Mouse (Mus musculus) large intestine, adult 2 months (tissue): ENCODE measurements around the gene Pfas. TPM values are rescaled to one million over a fixed set of nuclear protein-coding genes. Genes with fewer than 3 reads are reported as not detected.
"Not testable (repeated sequence)": the region's sequence is repeated elsewhere in the genome, so short reads cannot be mapped to it uniquely, and the experiment has no call there.

Experiments used
- DNase-seq: peaks from one replicate; pipeline ENCODE4 v3.0.0-alpha.2; 2012; ENCODE audit warnings: low read depth, low spot score
- WGBS: fragments of 180-500 bp; shearing (Covaris S2); methylation state at CpG from one replicate; pipeline ENCODE4 v1.1.7; 2018; 5-methylcytosine and 5-hydroxymethylcytosine counted together
- polyA plus RNA-seq: library from polyadenylated mRNA; depleted of rRNA; stranded (reverse); fragments of >200 nt; gene quantifications from 2 replicates; pipeline ENCODE4 v1.2.3, GENCODE M21; 2012

Pfas gene
- polyA plus RNA-seq, 1 experiment, result 10.1 TPM

DNA sequence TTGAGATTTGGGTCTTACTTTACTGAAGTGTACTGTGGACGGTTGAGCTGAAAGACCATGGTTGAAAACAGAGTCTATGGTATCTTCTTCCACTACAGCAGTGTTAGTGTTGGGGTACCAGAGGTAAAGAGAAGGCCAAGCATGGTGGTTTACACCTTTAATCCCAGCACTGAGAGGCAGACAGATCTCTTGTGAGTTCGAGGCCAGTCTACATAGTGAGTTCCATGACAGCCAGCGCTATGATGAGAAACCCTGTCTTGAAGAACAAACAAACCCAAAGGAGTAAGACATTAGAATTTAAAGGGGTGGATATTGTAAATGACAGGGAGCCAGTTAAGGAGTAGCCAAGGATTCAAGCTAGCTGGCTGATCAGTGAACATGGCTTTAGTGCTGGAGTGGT lies 8.5 kb upstream of the Pfas start:
- 34% methylated on average over 3 of the region's 3 CpGs for WGBS
- no peak for DNase-seq

GRCm38 (mm10) chr11:69015644-69016441 lies 7.6 kb upstream of the Pfas start, which contains the start of gene Ctc1:
Gene Ctc1 (plus strand): TSS chr11:69015911.
- no peak for DNase-seq
- 1% methylated on average over 38 of the region's 38 CpGs for WGBS

DNA sequence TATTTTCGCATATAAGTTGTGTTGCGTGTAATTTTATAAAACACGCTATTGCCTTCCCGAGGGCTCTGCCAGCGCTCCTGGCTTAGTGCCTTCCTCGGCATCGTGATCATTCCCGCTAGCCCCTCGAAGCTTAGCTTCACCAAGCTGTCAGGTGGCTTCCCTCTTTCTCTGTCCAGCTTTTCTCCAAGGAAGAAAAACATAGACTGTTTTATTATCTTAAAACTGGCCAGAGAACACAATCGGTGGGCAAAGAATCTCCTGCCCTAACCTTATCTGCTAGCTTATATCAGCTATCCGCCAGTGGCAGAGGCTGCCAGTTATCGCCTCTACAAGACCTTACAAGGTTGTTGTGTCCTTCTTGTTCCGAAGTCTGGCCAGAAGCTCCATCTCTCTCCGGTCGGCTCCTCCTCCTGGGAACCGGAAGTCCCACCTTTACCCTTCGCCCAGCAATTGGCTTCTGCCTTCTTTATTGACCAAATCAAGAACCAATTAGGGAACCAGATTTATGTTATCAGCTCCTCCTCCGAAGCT lies 3.9 kb upstream of the Pfas start:
- 1% methylated on average over 18 of the region's 18 CpGs for WGBS
- DNase-seq, result peak; percentile 86

GRCm38 (mm10) chr11:69011445-69011844 lies 3.2 kb upstream of the Pfas start:
- WGBS, result 49% methylated on average over 2 of the region's 2 CpGs

DNA sequence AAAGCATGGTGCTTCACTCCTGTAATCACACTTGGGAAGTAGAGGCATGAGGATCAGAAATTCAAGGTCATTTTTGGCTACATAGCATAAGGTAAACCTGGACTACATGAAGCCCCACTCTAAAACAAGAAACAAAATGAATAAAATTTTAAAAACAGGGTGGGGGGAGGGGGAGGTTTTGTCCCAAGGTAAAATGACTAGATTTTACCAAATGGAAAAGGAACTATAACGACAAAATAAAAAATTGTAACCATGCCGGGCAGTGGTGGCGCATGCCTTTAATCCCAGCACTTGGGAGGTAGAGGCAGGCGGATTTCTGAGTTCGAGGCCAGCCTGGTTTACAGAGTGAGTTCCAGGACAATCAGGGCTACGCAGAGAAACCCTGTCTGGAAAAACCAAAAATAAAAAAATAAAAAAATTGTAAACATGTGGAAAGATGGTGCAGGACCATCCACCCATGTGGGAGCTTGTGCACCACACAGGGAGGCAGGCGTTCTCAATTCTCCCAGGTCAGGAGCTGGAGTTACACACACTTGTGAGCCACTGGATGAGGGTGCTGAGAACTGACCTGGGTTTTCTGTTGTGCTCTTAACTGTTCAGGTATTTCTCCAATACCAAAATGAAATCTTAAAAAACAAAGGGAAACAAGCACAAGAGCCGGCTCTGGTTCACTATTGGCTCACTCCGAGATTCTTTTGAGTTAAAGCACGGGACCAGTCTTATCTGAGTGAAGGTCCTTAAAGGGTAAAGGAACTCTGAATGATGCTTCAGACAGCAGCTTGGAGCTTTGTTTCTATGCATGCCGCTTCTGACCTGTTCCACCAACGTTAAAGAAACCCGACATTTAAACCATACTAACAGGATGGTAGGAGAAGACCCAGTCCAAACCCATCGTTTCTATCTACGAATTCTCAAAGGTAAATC lies 2.4 kb upstream of the Pfas start:
- DNase-seq, result no peak
- WGBS, result 89% methylated on average over 15 of the region's 15 CpGs

More at GRCm38 (mm10) chr11:69011445-69011844, 3.2 kb upstream of the Pfas start:
- not testable (repeated sequence) for DNase-seq

DNA sequence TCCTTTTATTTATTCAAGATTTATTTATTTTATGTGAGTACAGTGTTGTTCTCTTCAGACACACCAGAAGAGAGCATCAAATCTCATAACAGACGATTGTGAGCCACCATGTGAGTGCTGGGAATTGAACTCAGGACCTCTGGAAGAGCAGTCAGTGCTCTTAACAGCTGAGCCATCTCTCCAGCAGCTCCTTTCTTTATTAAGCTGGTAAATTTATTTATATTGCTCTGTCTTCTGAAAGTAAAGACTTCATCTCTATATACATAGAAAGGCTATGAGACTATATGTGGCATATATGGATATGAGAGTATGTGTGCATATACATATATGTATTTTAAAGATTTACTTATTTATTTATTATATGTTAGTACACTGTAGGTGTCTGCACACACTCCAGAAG lies 1.2 kb upstream of the Pfas start:
- DNase-seq, result no peak
- 88% methylated on average over 1 of the region's 1 CpGs for WGBS

- DNase-seq, result not testable (repeated sequence)
Measured at GRCm38 (mm10) chr11:69006575-69006974, 1.7 kb downstream of the Pfas start.

- 78% methylated on average over 7 of the region's 7 CpGs for WGBS
- no peak for DNase-seq
Measured at GRCm38 (mm10) chr11:69005193-69005592, 3.1 kb downstream of the Pfas start.

DNA sequence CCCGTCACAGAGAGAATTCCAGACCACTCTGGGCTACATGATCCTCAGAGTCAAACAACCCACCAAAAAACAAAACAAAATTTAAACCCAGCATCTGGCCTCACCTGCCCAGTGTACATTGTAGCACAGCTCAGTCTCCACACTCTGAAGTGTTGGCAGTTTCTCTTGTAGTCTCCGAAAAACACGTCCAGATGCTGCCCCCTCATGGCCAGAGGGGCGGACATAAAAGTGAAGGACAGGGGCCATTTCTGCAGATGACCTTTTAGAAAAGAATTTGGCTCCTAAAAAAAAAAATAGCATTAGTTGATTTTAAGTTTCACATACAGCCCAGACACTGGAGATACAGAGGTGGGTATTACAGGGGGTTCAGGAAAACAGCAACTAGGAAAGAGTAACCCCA lies 4.7 kb downstream of the Pfas start:
- no peak for DNase-seq
- WGBS, result 55% methylated on average over 4 of the region's 4 CpGs

DNA sequence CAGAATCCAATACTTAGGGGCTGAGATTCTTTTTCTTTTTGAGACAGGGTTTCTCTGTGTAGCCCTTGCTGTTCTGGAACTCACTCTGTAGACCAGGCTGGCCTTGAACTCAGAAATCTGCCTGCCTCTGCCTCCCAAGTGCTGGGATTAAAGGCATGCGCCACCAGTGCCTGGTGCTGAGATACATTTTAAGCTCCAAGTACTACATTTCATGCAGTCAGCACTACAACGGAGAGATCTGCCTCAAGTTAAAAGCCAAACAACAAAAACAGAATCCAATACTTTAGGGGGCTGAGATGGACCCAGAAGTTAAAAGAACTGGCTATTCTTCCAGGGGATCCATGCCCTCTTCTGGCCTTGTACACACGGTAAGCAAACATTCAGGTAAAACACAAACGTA lies 5.5 kb downstream of the Pfas start:
- 88% methylated on average over 4 of the region's 4 CpGs for WGBS
- not testable (repeated sequence) for DNase-seq

GRCm38 (mm10) chr11:68997080-68997479 lies 11.2 kb downstream of the Pfas start:
- no peak for DNase-seq
- 88% methylated on average over 4 of the region's 4 CpGs for WGBS

DNA sequence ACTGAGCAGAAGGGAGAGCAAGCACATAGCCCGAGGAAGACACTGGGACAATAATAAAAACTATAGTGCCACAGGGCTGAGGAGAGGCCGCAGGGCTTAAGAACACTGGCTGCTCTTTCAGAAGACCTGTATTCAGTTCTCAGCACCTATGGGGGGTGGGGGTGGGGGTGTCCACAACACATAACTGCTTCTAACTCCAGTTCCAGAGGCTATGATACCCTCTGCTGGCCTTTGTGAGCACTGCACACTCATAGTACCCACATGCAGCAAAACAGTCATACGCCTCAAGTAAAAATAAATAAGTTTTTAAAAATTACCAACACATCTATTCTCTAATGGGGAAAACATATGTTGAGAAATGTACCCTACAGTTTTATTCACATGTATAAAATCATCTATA lies 13.9 kb downstream of the Pfas start:
- no peak for DNase-seq
- WGBS, result 97% methylated on average over 3 of the region's 3 CpGs

- WGBS, result 79% methylated on average over 7 of the region's 7 CpGs
- no peak for DNase-seq
Measured at GRCm38 (mm10) chr11:68993122-68993521, 15.1 kb downstream of the Pfas start.

GRCm38 (mm10) chr11:68988341-68988740 lies 19.9 kb downstream of the Pfas start:
- no peak for DNase-seq
- WGBS, result 87% methylated on average over 17 of the region's 17 CpGs

- no peak for DNase-seq
- WGBS, result 88% methylated on average over 11 of the region's 11 CpGs
Measured at GRCm38 (mm10) chr11:68987365-68987882, 20.8 kb downstream of the Pfas start.

GRCm38 (mm10) chr11:68982639-68983369 lies 25.5 kb downstream of the Pfas start:
- 18% methylated on average over 4 of the region's 4 CpGs for WGBS
- DNase-seq, result no peak

- 24% methylated on average over 3 of the region's 3 CpGs for WGBS
- DNase-seq, result no peak
Measured at GRCm38 (mm10) chr11:68980919-68981318, 27.3 kb downstream of the Pfas start.

- 15% methylated on average over 5 of the region's 5 CpGs for WGBS
- DNase-seq, result no peak
Measured at GRCm38 (mm10) chr11:68979320-68979733, 28.9 kb downstream of the Pfas start.

DNA sequence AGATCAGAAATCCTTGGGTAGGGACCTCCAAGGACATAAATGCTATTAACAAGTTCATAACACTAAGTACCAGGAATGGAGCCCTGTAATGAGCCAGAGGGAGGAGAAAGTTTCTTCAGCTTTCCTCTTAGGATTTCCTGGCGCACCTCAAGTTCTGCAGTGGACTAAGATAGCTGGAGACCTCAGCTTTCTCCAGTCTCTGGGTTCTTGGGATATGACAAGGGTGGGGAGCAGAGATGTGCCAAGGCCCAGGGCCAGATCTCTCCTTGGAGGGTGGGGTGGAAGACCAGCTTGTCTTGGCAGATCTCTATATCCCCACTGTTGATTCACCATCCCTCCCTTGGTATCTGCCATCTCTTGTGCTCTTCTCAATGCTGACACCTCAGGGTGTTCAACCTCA lies 32.7 kb downstream of the Pfas start:
- DNase-seq, result no peak
- WGBS, result 91% methylated on average over 1 of the region's 1 CpGs
